Mouse (Mus musculus): ENCODE results near the gene Gjb5. TPM values are rescaled to one million over a fixed set of nuclear protein-coding genes. Genes with fewer than 3 reads are reported as not detected.

Gene Gjb5
- polyA plus RNA-seq (2017; shearing (Covaris generic)): not detected

DNA sequence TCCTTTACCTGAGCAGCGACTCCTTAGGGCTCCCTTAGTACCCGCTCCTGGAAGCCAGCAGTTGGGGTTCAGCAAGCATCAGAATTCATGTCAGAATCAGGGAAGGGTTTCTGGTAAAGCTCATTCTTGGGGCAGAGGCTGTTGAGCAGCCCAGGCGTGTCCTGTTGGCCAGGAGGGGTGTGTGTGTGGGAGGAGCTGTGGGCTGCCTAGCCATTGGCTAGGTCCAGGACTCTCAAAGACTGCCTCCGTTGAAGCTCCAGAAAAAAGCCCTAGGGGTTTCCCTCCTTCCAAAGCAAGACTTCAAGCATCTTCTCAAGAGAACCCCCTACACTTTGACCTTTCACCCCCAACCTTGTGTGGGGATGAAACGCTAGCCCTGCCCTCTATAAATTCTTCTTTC, at the start of gene Gjb5:
Gene Gjb5 (minus strand): TSS at position 164 of the 400 bp plus-strand sequence.
- ATAC-seq: no peak

DNA sequence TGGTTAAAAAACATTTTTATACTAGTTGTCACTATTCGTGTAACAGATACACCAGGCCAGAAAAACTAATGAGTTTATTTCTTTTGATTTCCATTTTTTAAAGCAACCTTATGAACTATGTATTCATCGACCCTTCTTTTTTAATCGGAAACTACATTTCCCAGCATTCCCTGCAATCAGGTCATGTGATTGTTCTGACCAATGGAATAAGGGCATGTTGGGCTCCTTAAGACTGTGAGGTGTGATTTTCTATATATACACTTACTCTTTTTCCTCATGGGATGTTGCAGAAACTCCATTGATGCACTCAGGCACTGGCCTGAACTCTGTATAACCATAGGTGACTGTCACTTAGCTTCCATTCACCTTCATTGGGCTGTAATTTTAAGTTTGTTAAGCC, 44.6 kb upstream of the Gjb5 start:
- no peak for ATAC-seq

DNA sequence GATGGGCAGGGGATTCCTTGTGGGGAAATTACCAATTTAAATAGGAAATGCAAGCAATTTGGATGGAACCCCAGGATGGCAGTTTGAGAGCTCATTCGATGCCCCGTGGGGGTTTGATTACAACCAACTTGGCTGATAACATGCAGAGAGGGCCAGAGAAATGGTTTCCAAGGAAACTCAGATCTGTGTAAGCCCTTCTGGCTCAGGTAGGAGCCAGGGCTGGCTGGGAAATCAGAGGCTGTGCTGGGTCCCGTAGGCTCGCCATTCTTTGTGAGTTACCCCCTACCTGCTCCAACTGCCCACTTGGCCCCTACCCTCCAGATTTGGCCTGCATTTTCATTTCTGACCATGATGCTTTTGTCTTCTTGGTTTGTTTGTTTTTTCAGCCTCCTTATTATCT, 44.2 kb upstream of the Gjb5 start:
- no peak for ATAC-seq

DNA sequence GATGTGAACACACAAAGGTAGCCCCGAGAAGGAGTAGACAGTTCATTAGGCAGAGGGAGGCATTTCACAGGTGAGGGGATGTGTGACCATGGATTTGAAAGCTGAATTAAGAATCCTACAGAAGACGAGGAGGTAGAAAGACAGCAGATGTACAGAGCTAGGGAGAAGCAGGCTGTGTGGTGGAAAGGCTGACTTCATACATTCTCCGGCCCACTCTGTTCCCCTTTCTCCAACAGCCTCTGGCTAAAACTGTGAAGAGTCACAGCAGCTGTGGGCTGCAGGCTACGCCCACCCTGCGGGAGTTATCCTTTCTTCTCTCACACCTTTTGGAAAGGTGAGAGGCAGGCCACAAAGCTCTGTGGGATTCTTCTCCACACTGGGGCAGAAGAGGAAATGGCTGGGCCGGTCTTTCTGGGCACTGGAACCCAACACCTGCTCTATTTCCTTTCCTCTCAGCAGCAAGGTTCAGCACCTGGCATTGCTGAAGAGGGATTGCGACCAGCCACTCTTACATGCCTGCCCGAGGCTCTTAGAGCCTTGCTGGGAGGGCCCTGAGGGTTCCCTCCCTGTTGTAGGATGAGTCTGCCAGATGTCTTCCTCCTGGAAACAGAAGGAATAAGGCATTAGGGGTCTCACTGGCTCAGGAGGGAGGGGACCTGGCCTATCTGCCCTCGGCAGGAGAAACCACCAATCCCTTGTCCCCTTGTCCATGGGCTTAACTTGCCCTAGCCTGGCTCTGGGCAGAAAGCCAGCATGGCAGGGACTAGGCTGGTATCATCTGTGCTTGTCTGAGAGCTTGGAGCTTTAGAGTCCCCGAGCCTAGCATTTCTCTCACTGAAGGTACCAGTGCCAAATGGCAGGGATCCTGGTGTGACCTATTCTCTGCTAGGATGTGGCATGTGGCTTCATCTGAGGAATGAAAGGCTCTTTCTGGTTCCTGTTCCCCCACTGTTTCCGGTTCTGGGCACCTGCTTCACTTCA, 42.5 kb upstream of the Gjb5 start:
- ATAC-seq: no peak

DNA sequence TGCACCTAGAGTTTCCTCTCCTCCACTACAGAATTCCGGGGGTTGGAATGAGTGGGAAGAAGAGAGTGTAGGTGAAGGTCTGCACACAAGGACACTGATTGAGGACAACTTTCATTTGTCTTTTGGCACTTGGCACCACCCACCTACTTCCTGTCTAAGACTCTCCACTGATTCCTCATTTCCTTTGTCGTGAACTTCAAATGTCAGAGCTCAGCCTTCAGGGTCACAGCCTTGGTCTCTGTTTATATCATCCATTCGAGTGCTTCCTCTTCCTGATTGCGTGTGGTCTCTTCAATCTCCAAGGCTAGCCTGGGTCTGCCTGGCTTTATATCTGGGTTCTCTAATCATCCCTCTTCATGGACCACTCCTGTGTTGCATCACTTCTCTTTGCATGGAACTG, 37.6 kb upstream of the Gjb5 start:
- ATAC-seq: no peak

DNA sequence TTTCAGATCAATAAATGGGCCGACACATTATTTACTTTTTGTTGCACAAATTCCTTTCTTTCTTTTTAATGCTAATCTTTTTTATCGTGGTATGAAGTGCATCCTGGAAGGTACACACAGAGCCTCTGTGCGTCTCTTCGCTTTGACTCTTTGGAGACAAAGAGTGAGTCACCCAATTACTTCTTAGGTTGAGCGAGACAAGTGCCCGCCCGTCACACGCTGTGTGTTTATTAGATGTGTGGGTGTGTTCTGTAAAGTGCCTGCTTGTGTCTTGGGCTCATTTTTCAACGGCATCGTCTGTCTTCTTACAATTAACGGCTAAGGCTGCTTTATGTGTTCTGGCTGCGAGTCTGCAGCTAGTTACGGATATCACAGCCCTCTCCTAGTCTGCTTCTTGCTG, 31.7 kb upstream of the Gjb5 start:
- no peak for ATAC-seq

DNA sequence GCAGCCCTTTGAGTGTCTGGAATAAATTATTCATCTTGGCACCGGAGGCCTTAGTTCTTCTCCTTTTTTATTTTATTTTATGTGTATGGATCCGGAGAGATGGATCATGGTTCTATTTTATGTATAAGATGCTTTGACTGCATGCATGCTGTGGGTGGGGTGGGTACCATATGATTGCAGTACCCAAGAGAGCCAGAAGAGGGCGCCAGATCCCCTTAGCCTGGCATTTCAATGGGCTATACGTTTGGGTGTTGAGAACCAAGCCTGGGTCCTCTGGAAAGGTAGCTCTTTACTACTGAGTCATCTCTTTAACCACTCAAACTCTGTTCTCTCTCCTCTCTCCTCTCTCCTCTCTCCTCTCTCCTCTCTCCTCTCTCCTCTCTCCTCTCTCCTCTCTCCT, 19.4 kb upstream of the Gjb5 start:
- no peak for ATAC-seq

DNA sequence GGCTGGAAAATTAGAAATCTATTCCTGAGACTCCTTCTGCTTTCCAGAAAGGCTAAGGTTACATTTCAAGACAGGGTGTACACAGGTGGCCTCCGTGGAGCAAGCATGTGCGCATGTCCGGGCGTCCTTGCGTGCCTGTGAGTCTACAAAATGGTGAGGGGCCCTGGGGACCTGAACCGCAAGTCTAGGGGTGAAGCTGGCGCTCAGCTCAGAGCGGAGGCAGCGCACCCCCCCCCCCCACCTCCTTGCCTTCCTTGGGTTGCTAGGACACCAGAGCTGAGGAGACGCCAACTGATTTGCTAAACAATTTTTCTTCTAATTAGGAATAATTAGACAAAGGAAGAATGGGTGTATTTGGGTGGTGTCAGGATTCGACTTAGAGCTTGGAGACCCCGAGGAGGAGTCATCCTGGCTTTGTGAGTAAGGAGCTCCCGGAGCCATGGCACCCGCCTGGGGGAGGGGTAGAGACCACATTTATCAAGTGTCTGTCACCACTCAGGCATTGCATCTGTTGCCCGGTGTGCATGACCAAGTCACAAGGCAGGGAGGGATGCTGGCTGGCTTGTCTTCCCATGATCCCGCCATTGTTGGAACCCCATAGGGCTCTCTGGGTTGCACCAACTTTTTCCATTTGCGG, 17.7 kb upstream of the Gjb5 start:
- ATAC-seq: no peak

DNA sequence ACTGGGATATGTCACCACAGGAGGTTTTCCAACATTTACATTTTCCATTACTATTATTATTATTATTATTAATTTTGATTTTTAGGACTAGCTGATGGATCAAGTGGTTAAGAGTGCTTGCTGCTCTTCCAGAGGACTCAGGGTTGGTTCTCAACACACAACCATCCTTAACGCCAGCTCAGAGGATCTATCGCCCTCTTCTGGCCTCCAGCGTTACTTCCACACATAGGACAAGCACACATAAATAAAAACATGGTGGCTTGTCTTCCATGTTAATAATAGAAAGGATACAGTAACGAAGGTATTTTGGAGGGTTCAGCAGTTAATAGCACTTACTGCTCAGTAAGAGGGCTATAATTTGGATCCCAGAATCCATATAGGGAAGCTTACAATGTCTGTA, 16.7 kb upstream of the Gjb5 start:
- ATAC-seq: no peak

DNA sequence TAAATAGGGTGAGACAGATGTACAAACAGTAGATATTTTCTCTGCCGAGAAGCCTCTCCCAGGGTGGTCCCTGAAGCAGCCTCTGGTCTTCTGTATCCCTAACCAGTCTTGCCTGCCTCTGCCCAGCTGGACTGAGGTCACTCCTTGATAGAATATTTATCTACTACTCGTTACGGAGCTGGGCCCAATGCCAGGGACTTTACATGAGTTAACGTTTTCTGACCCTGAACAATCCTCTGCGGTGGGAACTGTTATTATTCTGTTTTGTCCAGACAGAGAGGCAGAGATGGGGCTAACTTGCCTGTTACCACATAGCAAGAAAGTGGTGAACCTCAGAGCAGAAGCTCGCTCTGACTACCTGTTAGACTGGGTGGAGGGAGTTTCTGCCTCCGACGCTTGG, 15.5 kb upstream of the Gjb5 start:
- ATAC-seq: no peak

DNA sequence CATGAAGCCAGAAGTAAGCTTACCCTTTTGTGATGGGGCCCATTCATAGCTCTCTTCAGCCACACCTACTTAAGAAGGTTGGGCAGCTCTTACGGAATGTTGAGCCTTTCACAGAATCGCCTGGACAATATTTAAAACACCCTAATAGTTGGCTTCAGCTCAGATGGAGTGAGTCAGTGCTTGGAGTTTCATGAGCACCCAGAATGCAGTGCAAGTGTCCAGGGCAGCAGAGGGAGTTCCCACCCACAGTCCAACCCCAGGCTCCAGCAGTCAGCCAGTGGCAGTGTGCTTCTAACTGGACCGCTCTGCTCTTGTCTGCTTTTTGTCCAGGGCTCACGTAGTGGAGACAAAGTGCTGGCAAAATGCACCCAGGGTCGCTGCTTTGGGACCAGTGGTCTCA, 13.6 kb upstream of the Gjb5 start:
- no peak for ATAC-seq

DNA sequence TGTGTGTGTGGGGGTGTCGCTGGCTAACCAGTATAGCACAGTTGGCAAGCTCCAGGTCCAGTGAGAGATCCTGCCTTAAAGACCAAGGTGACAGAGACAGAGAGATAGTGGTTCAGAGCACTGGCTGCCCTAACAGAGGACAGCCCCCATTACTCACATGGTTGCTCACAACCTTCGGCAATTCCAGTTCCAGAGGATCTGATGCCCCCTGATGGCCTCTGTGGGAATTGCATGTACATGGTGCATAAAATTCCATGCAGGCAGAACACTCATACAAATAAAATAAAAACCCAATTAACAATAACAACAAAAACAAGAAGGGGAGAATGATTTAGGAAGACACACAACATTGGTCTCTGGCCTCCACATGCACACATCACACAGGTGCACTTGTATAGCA, 12.5 kb upstream of the Gjb5 start:
- ATAC-seq: no peak

DNA sequence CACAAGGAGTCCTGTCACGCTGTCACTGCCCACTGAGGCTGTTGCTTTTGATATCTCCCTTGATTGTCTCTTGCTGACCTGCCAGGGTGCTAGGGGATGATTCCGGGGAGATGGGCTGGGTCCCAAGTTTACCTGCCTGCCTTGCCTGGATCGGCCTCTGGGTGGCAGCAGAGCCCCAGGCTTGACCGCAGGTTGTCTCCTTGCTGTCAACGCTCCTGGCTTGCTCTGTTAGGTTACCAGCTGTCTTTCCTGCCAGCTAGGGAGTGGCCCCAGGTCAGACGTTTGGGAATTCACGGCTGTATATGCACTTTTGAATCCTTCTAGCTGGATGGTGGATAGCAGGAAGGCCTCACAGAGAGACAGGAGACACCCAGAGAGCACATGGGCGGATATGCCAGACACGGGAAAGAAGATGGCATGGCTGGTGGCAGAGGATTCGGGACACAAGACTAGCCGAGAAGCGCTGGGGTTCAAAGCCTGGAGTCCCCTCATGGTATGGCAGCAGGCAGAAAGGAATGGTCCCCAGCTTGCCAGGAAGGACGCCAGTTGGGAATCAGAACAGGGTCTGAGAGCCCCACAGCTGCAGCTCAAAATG, 10.5 kb upstream of the Gjb5 start:
- ATAC-seq: no peak

DNA sequence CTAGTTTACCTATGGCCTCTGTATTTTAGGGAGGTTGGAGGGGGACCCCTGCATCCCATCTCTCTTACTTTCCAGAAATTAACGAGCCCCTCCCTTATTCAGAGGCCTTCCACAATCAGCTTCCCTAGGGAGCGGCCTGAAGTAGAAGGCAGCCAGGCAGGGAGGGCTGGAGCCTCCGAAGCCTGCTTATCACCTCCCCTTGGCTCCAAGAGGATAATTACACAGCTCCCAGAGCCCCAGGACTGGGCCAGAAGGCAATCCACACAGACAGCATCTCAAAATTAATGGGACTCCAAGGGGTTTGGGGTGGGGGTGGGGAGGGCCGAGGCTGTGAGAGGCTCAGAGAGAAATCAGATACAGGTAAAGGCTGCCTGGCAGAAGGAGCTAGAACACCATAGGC, 7.9 kb upstream of the Gjb5 start:
- no peak for ATAC-seq

DNA sequence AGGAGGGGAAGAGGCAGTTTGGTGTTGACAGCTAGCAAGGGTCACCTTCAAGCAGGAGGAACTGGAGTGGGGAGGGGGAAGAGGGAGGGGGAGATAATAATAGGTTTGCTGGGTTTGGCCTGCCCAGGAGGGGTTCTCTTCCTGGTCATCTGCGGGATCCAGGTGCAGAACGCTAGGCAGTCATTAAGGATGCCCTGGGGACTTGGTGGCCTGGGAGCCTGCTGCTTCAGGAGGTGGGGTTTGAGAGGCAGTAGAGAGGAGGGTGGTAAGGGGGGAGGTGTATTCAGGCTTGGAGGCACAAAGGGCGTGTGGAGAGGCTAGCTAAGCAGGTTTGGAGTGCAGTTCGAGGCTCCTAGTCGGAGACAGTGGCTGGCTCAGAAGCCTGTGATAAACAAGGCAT, 7.5 kb upstream of the Gjb5 start:
- no peak for ATAC-seq

DNA sequence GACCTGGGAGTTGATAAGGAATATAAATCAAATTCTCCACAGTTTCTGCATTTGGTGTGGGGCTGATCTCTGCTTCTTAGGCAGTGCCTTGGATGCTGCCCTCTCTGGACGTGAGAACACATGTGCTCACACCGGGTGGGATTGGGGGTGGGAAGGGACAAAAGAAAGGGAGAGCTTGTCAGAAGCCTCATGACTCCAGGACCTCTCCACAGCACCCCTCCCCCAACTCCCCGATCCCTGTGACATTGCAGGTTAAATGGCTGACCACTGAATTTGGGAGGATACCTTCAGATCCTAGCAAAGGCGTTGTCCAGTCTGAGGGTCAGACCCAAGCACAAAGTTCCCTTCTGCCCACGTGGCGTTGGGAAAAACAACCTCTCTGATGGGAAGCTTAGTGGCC, 6.5 kb upstream of the Gjb5 start:
- ATAC-seq: no peak

DNA sequence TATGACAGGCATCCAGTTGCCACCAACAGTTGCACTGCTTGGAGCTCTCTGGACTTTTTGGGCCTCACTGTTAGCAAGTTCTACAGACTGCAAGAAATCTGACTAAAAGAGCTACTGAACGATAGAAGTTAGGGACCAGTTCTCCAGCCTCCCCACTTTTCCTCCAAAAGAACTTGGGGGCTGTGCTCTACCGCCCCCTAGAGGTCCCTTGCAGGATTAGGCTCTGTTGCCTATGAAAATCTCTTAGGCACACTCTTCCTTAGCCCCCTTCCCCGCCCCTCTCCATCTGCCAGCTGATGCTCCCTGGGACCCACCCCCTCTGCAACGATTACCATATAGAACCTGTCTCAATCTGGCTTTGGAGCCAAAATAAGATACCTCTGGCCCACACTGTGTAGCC, 5.3 kb upstream of the Gjb5 start:
- no peak for ATAC-seq

DNA sequence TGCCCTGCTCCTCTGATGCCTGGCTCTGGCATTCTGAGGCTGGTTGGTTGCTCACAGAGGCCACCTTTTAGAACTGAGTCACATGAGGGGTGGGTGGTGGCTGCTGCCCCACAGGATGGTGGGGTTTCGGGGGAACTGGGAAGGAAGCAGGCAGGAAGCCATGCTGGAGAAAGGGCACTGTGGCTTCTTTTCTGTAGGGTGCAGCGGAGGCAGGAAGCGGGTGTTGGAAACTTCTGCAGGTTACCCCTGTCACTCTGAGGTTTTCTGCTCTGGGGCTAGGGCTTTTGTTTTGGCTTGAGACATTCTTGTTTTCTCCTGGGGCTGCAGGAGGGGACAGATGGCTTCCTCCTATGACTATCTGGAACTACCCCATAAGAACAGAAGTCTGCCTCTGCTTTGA, 4.5 kb upstream of the Gjb5 start:
- ATAC-seq: no peak

DNA sequence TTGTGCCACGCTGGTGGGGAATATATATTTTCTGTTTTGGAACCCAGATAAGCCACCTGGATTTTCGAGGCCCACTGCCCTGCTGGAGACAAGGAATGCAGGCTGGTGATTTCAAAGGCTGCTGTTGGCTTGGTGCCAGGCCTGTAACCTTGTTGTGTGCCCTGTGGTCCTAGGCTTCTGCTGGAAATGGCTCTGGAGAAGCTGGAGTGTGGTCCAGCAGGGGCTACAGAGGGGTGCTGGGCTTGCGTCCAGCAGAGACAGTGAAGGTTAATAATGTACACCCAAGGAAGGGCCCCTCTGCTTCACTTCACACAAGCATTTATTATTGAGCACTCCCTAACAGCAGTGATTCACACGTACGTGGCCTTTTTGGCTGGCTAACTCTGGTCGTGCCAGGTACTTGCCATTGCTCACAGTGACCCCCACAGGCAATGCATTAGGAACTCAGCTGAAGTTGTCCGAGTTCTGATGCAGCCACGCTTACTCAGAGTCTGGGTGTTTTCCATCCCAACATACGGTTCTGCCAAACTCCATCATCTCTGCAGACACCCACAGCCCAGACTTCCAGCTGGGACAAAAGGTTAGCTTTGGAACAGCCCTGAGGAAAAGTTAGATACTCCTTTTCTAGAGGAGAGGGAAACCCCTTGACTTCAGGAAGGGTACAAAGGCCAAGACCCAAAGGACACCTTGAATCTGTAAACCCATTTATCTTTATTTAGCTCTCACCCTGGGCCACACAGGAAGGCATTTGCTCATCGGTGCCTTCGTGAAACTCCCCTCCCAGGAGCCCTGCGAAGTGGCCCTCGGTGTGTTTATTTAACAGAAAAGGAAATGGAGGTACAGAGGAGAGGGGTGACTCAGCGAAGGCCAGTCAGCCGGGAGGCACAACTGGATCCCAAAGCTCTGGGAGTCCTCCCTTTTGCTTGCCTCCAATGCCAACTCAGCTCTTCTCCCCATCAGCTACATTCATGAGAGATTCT, 3.2 kb downstream of the Gjb5 start:
- ATAC-seq: no peak

DNA sequence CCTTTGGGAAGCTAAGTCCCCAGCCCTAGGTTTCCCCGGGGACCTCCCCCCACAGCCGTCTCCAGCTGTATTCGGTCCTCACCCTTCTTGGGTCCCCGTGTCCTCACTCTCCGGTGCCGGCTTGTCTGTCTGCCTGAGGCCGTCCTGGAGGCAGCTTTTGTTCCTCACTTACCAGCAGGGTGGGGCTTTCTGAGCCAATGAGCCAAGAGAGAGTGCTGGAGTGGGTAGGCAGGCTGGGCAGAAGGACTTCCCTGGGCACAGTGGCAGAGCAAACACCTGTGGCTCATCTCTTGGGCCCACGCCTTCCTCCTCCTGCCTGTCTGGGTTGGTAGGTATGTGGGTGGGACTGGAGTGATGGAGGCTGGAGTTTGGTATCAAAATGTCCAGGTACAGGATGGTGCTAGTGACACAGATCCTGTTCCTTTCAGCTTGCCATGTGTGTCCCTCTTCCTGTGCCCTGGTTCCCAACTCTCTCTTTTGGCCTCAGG, 4.0 kb downstream of the Gjb5 start, which contains the start of gene Gjb4:
Gene Gjb4 (minus strand): TSS at position 131 of the 488 bp plus-strand sequence.
- no peak for ATAC-seq

DNA sequence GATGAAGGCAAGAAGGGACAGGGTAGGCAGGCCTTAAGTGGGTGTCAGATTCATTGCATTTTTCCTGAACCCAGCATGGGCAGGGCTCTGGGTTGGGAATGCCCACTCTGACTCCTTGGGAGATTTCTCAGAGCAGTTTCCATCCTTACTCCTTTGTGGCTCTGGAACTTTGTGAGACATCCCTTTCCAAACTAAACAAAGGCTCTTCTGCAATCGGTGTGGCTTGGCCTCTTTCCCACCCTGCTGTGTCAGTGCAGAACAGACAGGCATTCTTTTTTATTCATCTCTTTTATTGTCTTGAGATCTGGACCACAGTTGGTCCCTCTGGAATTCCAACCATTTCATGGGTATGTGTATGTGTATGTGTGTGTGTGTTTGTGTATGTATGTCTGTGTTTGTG, 5.4 kb downstream of the Gjb5 start:
- ATAC-seq: no peak

DNA sequence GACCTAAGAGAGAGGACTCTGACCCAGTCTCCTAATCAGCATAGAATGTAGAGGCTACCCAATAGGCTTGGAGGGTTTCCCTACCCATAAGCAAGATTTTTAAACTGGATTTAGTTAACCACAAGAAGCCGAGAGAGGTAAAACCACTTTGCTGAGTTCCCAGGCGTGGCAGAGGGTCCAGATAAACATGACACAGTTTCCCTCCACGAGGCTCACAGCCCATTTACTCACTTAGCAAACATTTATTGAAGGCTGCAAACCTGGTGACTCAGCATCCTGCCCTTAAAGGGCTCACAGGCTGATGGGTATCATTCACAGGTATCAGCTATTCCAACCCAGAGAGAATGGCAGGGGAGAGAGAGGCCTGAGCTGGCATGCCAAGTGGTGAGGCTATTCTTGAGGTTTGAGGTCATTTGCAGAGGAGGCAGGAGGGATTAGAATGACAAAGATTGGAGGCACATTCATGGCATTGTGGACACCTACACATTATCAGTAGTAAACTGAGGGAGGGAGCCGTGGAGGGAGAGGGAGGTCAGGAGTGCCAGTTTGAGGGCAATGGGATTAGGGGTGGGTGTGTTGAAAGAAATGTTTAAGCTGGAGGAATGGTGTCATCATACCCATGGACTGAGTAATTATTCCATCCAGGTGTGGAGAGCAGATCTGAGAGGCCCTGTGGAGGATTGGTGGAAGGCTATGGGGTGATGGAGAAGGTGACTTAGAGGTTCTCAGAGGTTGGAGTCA, 8.3 kb downstream of the Gjb5 start:
- no peak for ATAC-seq

Data from activated CD4-positive, CD25-positive, alpha-beta regulatory T cell, adult 4 months (primary cell).